Mouse (Mus musculus): ENCODE data around the gene Itgb4.
"Not testable (repeated sequence)": the region's sequence is repeated elsewhere in the genome, so short reads cannot be mapped to it uniquely, and the experiment has no call there.

Gene Itgb4

GRCm38 (mm10) chr11:116008832-116009375, 34.4 kb downstream of the Itgb4 start:
- DNase-seq (ENCODE audit: low spot score in 2 of 2) = no peak

GRCm38 (mm10) chr11:116009661-116010060, 35.2 kb downstream of the Itgb4 start:
- no peak for DNase-seq (ENCODE audit: low spot score in 2 of 2)

DNA sequence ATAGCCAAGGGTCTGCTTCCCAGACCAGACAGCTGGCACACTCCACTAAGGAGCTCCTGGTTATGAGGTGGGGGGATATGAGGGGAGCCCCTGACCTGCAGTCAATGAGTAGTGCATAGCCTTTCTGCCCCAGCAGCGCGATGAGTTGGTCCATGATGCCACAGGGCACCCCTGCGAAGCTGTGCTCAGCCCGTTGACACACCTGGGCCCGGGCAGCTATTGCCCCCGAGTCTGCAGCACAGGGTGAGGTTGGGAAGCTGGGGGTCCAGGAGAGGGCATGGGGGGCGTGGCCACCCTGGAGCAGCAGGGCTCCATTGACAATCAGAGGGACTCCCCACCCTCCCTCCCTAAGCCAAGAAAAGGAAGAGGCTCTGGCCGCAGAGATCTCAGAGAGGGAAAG, 35.6 kb downstream of the Itgb4 start:
- no peak for DNase-seq (ENCODE audit: low spot score in 2 of 2)

- DNase-seq (ENCODE audit: low spot score in 2 of 2) = no peak
Observed at GRCm38 (mm10) chr11:116010948-116011347, 36.4 kb downstream of the Itgb4 start.

DNA sequence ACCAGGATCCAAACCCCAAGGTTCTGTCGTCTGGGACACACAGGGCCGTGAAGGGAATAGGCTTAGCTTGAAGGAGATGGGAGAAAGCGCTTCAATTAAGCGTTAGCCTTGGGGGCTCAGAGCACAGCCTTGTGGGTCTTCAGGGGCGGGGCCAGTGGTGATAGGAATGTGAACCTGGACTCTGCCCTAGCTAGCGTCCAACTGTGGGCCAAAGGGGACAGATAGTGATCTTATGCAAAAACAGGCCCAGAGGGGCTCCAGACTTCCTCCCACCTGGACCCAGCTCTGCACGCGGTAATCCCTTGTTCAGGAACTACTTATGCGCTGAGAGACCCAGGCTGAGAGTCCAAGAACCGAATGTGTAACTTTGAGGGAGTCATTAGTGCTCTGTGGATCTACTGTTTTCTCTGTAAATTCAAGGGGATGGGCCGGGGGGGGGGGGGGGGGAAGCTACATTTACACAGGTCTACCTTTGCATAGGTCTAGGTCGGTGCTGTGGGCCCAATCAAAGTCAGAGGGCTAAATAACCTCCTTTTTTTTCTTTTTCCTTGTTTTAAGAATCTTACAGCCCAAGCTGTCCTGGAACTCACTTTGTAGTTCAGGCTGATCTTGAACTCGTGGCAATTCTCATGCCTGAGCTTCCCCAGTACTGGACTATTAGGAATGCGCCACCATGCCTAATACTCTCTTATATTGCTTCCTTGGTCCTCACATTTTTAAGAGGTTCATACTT, 37.2 kb downstream of the Itgb4 start:
- no peak for DNase-seq (ENCODE audit: low spot score in 2 of 2)

DNA sequence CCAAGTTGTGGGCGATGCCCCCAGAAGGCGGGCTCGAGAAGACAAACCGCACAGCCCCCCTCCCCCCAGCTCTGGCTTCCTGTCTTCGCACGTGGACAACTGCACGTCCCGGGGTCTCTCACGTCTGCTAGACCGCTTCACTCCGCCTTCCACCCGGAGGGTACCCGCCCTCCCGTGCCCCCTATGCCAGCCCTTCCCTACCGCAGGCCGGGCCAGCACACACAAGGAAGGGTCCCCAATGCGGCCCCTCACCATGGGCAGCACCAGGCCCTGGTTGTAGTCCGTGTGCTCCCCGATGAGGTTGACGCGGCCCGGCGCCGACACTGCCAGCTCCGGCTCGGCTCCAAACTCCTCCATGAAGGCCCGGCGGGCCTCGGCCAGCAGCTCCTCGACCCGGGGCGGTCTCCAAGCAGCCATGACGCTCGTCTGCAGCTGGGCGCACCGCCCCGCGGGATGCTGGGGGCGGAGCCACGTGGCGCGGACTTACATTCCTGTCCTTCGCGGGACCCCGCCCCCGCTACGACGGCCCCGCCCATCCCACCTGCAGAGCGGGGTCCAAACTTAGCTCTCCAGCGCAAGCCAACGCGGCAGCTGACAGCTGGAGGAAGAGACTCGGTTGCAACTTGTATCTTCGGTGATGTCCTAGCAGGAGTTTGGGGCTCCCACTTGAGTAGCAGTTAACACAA, 37.9 kb downstream of the Itgb4 start, which contains the start of gene Galk1:
TSS of gene Galk1 (minus strand) at position 458 of the 686 bp plus-strand sequence.
- DNase-seq (ENCODE audit: low spot score in 2 of 2) = peak; percentile 61 to 89

GRCm38 (mm10) chr11:116014821-116015220, 40.3 kb downstream of the Itgb4 start:
- no peak for DNase-seq (ENCODE audit: low spot score in 2 of 2)

- DNase-seq (ENCODE audit: low spot score in 2 of 2) = no peak
Observed at GRCm38 (mm10) chr11:116018106-116018505, 43.6 kb downstream of the Itgb4 start.

DNA sequence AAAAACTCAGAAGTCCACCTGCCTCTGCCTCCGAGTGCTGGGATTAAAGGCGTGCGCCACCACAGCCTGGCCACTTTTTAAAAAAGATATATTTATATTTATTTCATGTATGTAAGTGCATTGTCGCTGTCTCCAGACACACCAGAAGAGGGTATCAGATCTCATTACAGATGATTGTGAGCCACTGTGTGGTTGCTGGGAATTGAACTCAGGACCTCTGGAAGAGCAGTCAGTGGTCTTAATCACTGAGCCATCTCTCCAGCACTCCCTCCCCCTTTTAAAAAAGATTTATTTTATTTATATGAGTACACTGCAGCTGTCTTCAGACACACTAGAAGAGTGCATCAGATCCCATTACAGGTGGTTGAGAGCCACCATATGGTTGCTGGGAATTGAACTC, 44.4 kb downstream of the Itgb4 start:
- not testable (repeated sequence) for DNase-seq (ENCODE audit: low spot score in 2 of 2)

DNA sequence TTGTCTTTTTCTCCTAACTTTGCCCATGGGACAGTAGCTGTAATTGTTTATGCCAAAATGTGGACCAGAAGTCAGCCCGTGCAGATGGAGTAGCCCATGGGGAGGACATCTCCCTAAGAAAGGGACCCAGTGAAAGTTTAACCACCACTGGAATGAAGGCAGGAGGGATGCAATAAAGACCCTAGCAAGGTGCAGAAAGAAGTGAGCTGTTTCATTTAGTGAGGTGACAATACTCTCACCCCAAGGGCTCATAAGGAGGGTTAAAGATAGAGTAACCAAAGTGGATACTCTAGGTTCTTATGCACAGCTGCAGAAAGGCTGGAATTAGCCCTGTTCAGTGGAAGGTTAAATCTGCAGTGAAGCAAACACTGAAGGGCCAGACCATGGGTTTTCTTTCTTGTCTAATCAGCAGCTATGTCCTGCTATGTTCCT, 44.9 kb downstream of the Itgb4 start:
- no peak for DNase-seq (ENCODE audit: low spot score in 2 of 2)

DNA sequence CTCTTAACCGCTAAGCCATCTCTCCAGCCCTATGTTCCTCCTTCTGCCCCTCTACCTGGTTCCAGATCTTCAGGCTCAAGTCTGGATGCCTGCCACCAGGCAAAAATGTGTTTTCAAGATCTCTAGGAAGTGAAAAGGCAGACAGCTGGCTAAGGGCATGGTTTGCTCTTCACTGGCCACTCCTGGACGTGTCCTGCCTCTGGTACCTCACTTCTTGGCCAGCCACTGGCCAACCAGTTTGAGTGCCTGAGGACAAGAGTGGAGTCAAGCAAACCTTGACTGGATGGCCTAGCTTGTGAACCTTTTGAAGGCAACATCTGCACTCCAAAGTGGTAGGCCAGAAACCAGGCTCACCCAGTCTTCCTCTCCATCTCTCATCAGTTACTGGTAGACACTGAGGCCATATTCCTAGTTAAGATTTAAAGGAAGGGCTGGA, 45.5 kb downstream of the Itgb4 start:
- no peak for DNase-seq (ENCODE audit: low spot score in 2 of 2)

GRCm38 (mm10) chr11:116020519-116020922, 46.0 kb downstream of the Itgb4 start:
- no peak for DNase-seq (ENCODE audit: low spot score in 2 of 2)

GRCm38 (mm10) chr11:116021328-116022220, 47.1 kb downstream of the Itgb4 start:
- DNase-seq (ENCODE audit: low spot score in 2 of 2) = no peak

- no peak for DNase-seq (ENCODE audit: low spot score in 2 of 2)
Observed at GRCm38 (mm10) chr11:116022256-116022780, 47.8 kb downstream of the Itgb4 start.

DNA sequence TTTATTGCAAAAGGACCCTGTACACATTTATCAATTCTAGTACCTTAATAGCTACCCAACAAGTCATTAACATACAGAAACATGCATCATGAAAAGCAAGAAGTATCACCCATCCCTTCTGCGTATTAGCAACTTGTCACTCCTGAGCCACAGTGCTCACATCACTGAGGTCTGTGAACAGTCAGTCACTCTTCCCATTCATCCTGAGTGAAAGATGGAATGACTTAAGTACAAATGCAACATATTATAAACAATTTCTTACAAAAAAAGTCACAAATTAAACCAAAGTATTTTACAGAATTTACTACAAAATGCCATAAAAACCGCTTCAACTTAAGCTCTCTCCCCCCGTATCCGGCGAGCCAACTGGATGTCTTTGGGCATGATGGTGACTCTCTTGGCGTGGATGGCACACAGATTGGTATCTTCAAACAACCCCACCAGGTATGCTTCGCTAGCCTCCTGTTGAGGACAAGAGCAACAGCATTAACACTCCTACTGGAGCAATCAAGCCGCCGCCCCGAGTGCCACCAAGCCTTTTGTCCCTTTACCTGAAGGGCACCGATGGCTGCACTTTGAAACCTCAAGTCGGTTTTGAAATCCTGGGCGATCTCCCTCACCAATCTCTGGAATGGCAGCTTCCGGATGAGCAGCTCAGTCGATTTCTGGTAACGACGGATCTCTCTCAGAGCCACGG, 48.7 kb downstream of the Itgb4 start:
- DNase-seq (ENCODE audit: low spot score in 2 of 2) = not testable (repeated sequence)

- DNase-seq (ENCODE audit: low spot score in 2 of 2) = peak; percentile 71 to 81
Observed at GRCm38 (mm10) chr11:116023771-116024355, 49.4 kb downstream of the Itgb4 start.

DNA sequence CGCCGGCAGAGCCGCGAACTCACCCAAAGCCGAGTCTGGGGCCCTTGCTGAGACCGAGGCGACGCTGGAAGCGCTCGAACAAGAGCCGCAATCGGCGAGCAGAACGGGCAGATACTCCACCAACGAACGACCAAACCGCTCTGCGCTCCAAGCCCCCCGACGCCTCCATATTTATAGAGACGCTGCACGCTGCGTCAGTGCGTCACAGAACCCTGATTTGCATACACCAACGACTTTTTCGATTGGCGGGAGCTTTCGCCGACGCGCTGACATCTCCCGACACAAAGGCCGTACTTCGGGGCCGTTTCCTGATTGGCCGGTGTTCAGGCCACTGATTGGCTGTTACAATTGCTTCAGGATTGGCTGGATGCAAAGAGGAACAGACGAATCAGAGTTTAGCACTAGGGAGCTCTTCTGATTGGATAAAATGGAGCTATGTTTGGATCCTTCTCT, 49.9 kb downstream of the Itgb4 start:
- peak; percentile 98 for DNase-seq (ENCODE audit: low spot score in 2 of 2)

DNA sequence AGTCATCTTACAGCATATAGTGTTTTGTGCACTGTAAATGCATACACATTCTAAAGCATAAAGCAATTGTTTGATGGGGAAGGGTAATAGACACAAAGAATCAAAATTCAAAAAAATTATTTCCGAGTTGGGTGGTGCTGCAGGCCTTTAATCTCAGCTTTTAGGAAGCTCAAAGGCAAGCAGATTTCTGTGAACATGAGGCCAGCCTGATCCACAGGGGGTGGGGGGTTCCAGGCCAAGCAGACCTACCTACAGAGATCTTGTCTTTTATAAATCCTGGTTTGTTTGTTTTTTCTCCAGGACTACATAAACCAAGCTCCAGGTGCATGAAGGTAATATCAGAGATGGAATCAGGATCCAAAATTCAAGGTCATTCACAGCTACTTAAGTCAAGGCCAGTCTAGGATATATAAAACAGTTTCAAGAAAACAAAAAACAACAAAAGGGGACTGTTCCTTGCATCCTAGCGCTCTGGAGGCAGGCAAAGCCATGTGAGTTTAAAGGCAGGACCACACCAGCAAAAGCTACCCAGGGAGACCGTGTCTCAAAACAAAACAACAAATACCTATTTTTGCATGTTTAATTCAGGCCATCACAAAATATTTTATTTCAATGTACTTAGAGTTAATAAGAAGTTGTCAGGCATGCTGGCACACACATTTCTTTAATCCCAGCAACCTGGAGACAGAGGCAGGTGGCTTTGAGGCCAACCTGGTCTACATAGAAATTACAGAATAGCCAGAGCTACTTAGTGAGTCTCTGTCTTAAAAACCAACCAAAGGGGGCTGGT, 50.7 kb downstream of the Itgb4 start:
- DNase-seq (ENCODE audit: low spot score in 2 of 2) = no peak

- no peak for DNase-seq (ENCODE audit: low spot score in 2 of 2)
Observed at GRCm38 (mm10) chr11:116027756-116028155, 53.2 kb downstream of the Itgb4 start, which contains the start of gene H3f3b. Gene H3f3b, minus strand, starts transcription at chr11:116027962.
